Mouse (Mus musculus) neural tube, embryonic 12.5 days (tissue): Measurements from ENCODE around the gene Tgoln1. TPM values are rescaled to one million over a fixed set of nuclear protein-coding genes. Genes with fewer than 3 reads are reported as not detected.

Source experiments
- ATAC-seq: fragments of 200-750 bp; cut with Nextera tagmentation; 2 replicates; pipeline ENCODE4 v1.8.0; 2017; ENCODE audit warnings: low read depth, mild to moderate bottlenecking, moderate TSS enrichment, moderate library complexity; ENCODE audit not compliant: low FRiP score
- H3K27ac ChIP-seq: fragments of 300-500 bp; sonication (generic); 2 replicates; pipeline ENCODE4 v1.5.1; 2016
- H3K27me3 ChIP-seq: fragments of 300-500 bp; sonication (generic); replicated peaks from 2 replicates; pipeline ENCODE4 v1.6.1; 2016; ENCODE audit warnings: mild to moderate bottlenecking
- H3K36me3 ChIP-seq: fragments of 300-500 bp; sonication (generic); 2 replicates; pipeline ENCODE4 v1.6.1; 2016; ENCODE audit warnings: mild to moderate bottlenecking
- H3K4me1 ChIP-seq: fragments of 300-500 bp; sonication (generic); 2 replicates; pipeline ENCODE4 v1.6.1; 2016
- H3K4me2 ChIP-seq: fragments of 300-500 bp; sonication (generic); replicated peaks from 2 replicates; pipeline ENCODE4 v1.6.1; 2016; ENCODE audit warnings: mild to moderate bottlenecking
- H3K4me3 ChIP-seq: fragments of 300-500 bp; sonication (generic); 2 replicates; pipeline ENCODE4 v1.5.1; 2016
- H3K9ac ChIP-seq: fragments of 300-500 bp; sonication (generic); 2 replicates; pipeline ENCODE4 v1.6.1; 2016; ENCODE audit warnings: mild to moderate bottlenecking
- H3K9me3 ChIP-seq: fragments of 300-500 bp; sonication (generic); 2 replicates; pipeline ENCODE4 v1.6.1; 2016; ENCODE audit warnings: mild to moderate bottlenecking
- WGBS: fragments of 180-500 bp; shearing (Covaris S2); methylation state at CpG from one replicate; pipeline ENCODE4 v1.1.7; 2016; 5-methylcytosine and 5-hydroxymethylcytosine counted together
- polyA plus RNA-seq: library from polyadenylated mRNA; unstranded; fragments of >200 nt; fragmentation: Nextera tagmentation; extraction: Ambion mirVana; gene quantifications from 2 replicates; pipeline ENCODE4 v1.2.1, GENCODE M21; 2016

Tgoln1 gene
- polyA plus RNA-seq, 1 experiment from 2014 or later = 36.7 TPM

- no peaks in the 10 kb centered on the region for H3K9me3 ChIP-seq
- H3K36me3 ChIP-seq = peaks cover 15% of the 10 kb centered on the region; the same call in 1 of the 2 replicates
- no peak for ATAC-seq
- H3K4me3 ChIP-seq = no peak overlapping the region
- H3K27ac ChIP-seq = no peak overlapping the region
- H3K9ac ChIP-seq = no peak overlapping the region
- H3K4me1 ChIP-seq = peaks cover 18% of the 10 kb centered on the region
- 87% methylated on average over 12 of the region's 12 CpGs for WGBS
- H3K4me2 ChIP-seq = no peak overlapping the region
- H3K27me3 ChIP-seq = no peaks in the 10 kb centered on the region
Observed at GRCm38 (mm10) chr6:72600771-72601170, 16.0 kb downstream of the Tgoln1 start.

- Histone ChIP-seq H3K4me3 (no peak overlapping the region), H3K36me3 (peaks cover 12% of the 10 kb centered on the region; the same call in 1 of the 2 replicates), H3K27ac (no peak overlapping the region), H3K9ac (no peak overlapping the region), H3K9me3 (no peaks in the 10 kb centered on the region), H3K4me1 (peaks cover 18% of the 10 kb centered on the region), H3K27me3 (no peaks in the 10 kb centered on the region), H3K4me2 (no peak overlapping the region)
- ATAC-seq = no peak
- 78% methylated on average over 6 of the region's 6 CpGs for WGBS
Observed at GRCm38 (mm10) chr6:72600216-72600615, 16.6 kb downstream of the Tgoln1 start.

GRCm38 (mm10) chr6:72598791-72599557, 17.8 kb downstream of the Tgoln1 start:
- Histone ChIP-seq H3K9me3 (no peaks in the 10 kb centered on the region), H3K4me2 (peak overlapping the region; percentile 69), H3K36me3 (peaks cover 5% of the 10 kb centered on the region; the same call in 1 of the 2 replicates), H3K27ac (no peak overlapping the region), H3K27me3 (no peaks in the 10 kb centered on the region), H3K9ac (peak overlapping the region; percentile 69), H3K4me1 (peaks cover 18% of the 10 kb centered on the region), H3K4me3 (peak overlapping the region; percentile 54)
- 56% methylated on average over 12 of the region's 12 CpGs for WGBS
- ATAC-seq = peak; percentile 8; the same call in 1 of the 2 replicates

GRCm38 (mm10) chr6:72597956-72598753, 18.6 kb downstream of the Tgoln1 start, which contains the start of the genes Elmod3 and Retsat:
Gene Elmod3, minus strand, starts transcription at chr6:72598413.
Gene Retsat, plus strand, starts transcription at chr6:72598475.
- Histone ChIP-seq H3K4me1 (peaks cover 18% of the 10 kb centered on the region), H3K9ac (peak within 1 kb of the TSS; percentile 69), H3K27ac (no peak within 1 kb of the TSS), H3K36me3 (no peaks in the 10 kb centered on the region; the same call in 1 of the 2 replicates), H3K27me3 (no peaks in the 10 kb centered on the region), H3K9me3 (no peaks in the 10 kb centered on the region), H3K4me2 (peak within 1 kb of the TSS; percentile 69), H3K4me3 (peak within 1 kb of the TSS; percentile 54)
- peak; percentile 91 for ATAC-seq
- 1% methylated on average over 38 of the region's 38 CpGs for WGBS

GRCm38 (mm10) chr6:72597083-72597874, 19.5 kb downstream of the Tgoln1 start:
- no peaks in the 10 kb centered on the region for H3K27me3 ChIP-seq
- peaks cover 18% of the 10 kb centered on the region for H3K4me1 ChIP-seq
- H3K9ac ChIP-seq = peak overlapping the region; percentile 69
- H3K36me3 ChIP-seq = no peaks in the 10 kb centered on the region
- ATAC-seq = no peak
- H3K4me2 ChIP-seq = peak overlapping the region; percentile 69
- no peak overlapping the region for H3K27ac ChIP-seq
- peak overlapping the region; percentile 54 for H3K4me3 ChIP-seq
- WGBS = 50% methylated on average over 13 of the region's 13 CpGs
- H3K9me3 ChIP-seq = no peaks in the 10 kb centered on the region

- 71% methylated on average over 5 of the region's 5 CpGs for WGBS
- ATAC-seq = no peak
- Histone ChIP-seq H3K4me3 (no peak overlapping the region), H3K9ac (no peak overlapping the region), H3K36me3 (no peaks in the 10 kb centered on the region), H3K4me1 (peaks cover 15% of the 10 kb centered on the region), H3K27me3 (no peaks in the 10 kb centered on the region), H3K9me3 (no peaks in the 10 kb centered on the region), H3K4me2 (no peak overlapping the region), H3K27ac (no peak overlapping the region)
Observed at GRCm38 (mm10) chr6:72593914-72594313, 22.9 kb downstream of the Tgoln1 start.

GRCm38 (mm10) chr6:72593011-72593803, 23.6 kb downstream of the Tgoln1 start:
- H3K27me3 ChIP-seq = no peaks in the 10 kb centered on the region
- no peak overlapping the region for H3K27ac ChIP-seq
- no peak overlapping the region for H3K4me3 ChIP-seq
- no peak overlapping the region for H3K9ac ChIP-seq
- no peaks in the 10 kb centered on the region for H3K9me3 ChIP-seq
- ATAC-seq = no peak
- H3K4me1 ChIP-seq = peaks cover 10% of the 10 kb centered on the region
- WGBS = 86% methylated on average over 6 of the region's 6 CpGs
- no peaks in the 10 kb centered on the region for H3K36me3 ChIP-seq
- H3K4me2 ChIP-seq = no peak overlapping the region

- Histone ChIP-seq H3K9ac (no peak overlapping the region), H3K9me3 (no peaks in the 10 kb centered on the region), H3K27ac (no peak overlapping the region), H3K4me2 (no peak overlapping the region), H3K27me3 (no peaks in the 10 kb centered on the region), H3K4me3 (no peak overlapping the region), H3K4me1 (no peaks in the 10 kb centered on the region), H3K36me3 (no peaks in the 10 kb centered on the region)
- no peak for ATAC-seq
Observed at GRCm38 (mm10) chr6:72590111-72590510, 26.7 kb downstream of the Tgoln1 start.

- Histone ChIP-seq H3K4me1 (no peaks in the 10 kb centered on the region), H3K4me2 (no peak overlapping the region), H3K4me3 (no peak overlapping the region), H3K9me3 (no peaks in the 10 kb centered on the region), H3K27ac (no peak overlapping the region), H3K36me3 (no peaks in the 10 kb centered on the region), H3K27me3 (no peaks in the 10 kb centered on the region), H3K9ac (no peak overlapping the region)
- ATAC-seq = no peak
Observed at GRCm38 (mm10) chr6:72588307-72588706, 28.5 kb downstream of the Tgoln1 start.

GRCm38 (mm10) chr6:72586701-72587100, 30.1 kb downstream of the Tgoln1 start:
- no peaks in the 10 kb centered on the region for H3K27me3 ChIP-seq
- no peaks in the 10 kb centered on the region for H3K36me3 ChIP-seq
- H3K27ac ChIP-seq = no peak overlapping the region
- WGBS = 92% methylated on average over 3 of the region's 3 CpGs
- no peaks in the 10 kb centered on the region for H3K4me1 ChIP-seq
- H3K4me3 ChIP-seq = no peak overlapping the region
- no peak for ATAC-seq
- no peak overlapping the region for H3K9ac ChIP-seq
- H3K9me3 ChIP-seq = no peaks in the 10 kb centered on the region
- H3K4me2 ChIP-seq = no peak overlapping the region

- no peaks in the 10 kb centered on the region for H3K9me3 ChIP-seq
- H3K4me2 ChIP-seq = no peak overlapping the region
- 84% methylated on average over 11 of the region's 11 CpGs for WGBS
- no peaks in the 10 kb centered on the region for H3K27me3 ChIP-seq
- H3K36me3 ChIP-seq = peaks cover 10% of the 10 kb centered on the region; the same call in 1 of the 2 replicates
- H3K9ac ChIP-seq = no peak overlapping the region
- no peak for ATAC-seq
- no peak overlapping the region for H3K4me3 ChIP-seq
- no peaks in the 10 kb centered on the region for H3K4me1 ChIP-seq
- no peak overlapping the region for H3K27ac ChIP-seq
Observed at GRCm38 (mm10) chr6:72584154-72584553, 32.6 kb downstream of the Tgoln1 start.
